Mouse (Mus musculus) spleen, adult 2 months (tissue): ENCODE results near the gene Macrod2.

Source experiments
- CTCF ChIP-seq: fragments of 200-500 bp; IDR thresholded peaks from 2 replicates; pipeline ENCODE4 v1.5.1; 2011; ENCODE audit warnings: mild to moderate bottlenecking, inconsistent platforms; ENCODE audit not compliant: insufficient read depth, insufficient read length, insufficient replicate concordance; ENCODE audit errors: extremely low read depth
- POLR2A ChIP-seq: fragments of 200-500 bp; IDR thresholded peaks from 2 replicates; pipeline ENCODE4 v1.6.1; 2011; ENCODE audit warnings: low read depth, low read length, inconsistent platforms

DNA sequence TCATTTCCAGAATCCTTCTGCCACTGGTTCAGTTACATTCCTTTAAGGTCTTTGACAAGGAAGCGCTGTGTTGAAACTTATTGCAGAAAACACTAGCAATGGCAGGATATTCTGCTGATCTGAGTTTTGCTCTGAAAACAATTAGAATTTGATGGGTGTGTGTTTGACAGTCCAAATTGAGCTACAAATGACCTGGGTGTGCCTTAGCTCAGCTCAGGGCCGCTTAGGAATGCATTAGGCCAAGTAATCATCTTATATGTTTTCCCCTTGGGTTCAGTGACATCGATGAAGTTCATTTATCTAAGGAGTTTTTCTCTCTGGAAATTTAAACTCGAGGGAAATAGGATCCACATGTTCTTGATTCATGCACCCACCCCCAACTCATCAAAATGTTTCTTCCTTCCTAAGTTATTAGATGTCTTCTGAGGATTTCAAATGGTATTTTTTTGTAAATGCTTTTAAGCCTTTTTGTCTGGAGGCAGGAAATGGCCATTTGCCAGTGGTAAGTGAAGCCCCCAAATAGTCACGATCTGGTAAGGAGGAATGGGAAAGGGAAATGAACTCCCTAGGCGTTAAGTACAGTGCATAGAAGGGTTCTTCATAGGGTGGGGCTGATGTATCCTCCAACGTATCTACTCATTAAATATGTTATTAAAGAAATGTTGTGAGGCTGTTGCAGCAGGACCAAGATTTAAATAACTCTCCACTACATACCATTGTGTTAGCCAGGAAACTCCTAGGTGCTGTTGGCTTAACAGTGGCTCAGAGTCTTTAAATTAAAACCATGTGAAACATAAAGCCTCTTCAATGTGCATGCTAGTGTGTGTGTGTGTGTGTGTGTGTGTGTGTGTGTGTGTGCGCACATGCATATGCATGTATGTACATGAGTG is 1430.7 kb downstream of the Macrod2 start:
- TF ChIP-seq POLR2A (no peak), CTCF (no peak)
